Mouse (Mus musculus) liver, embryonic 14.5 days (tissue): ENCODE results near the gene Dck. TPM values are rescaled to one million over a fixed set of nuclear protein-coding genes. Genes with fewer than 3 reads are reported as not detected.

Source experiments
- ATAC-seq: fragments of 200-750 bp; cut with Nextera tagmentation; 2 replicates; pipeline ENCODE4 v1.8.0; 2017; ENCODE audit warnings: moderate number of reproducible peaks, mild to moderate bottlenecking, moderate library complexity; ENCODE audit not compliant: insufficient read depth
- DNase-seq, 3 experiments: peaks; one replicate each; pipeline ENCODE4 v3.0.0-alpha.2; 2012 to 2013; ENCODE audit warnings: low read depth in 3 of 3, low spot score in 3 of 3
- H3K27ac ChIP-seq: fragments of 300-500 bp; sonication (generic); 2 replicates; pipeline ENCODE4 v1.5.1; 2014; ENCODE audit warnings: moderate library complexity, mild to moderate bottlenecking, control low read depth, inconsistent platforms
- H3K27me3 ChIP-seq: fragments of 300-500 bp; sonication (generic); 2 replicates; pipeline ENCODE4 v1.6.1; 2014; ENCODE audit warnings: mild to moderate bottlenecking, low read length, moderate library complexity; ENCODE audit not compliant: control insufficient read depth, insufficient read depth
- H3K36me3 ChIP-seq: fragments of 300-500 bp; sonication (generic); replicated peaks from 2 replicates; pipeline ENCODE4 v1.6.1; 2014; ENCODE audit warnings: low read depth; ENCODE audit not compliant: control insufficient read depth, insufficient read depth
- H3K4me1 ChIP-seq, 2 experiments: fragments of 200-500 bp in 1 of 2; fragments of 300-500 bp in 1 of 2; sonication (generic) in 1 of 2; replicated peaks; 2 replicates each; pipeline ENCODE4 v1.6.1; 2012 to 2014; ENCODE audit warnings: antibody characterized with exemption in 1 of 2, inconsistent platforms in 1 of 2, low read length in 1 of 2; ENCODE audit not compliant: control insufficient read depth in 2 of 2, insufficient read depth in 2 of 2
- H3K4me2 ChIP-seq: fragments of 300-500 bp; sonication (generic); 2 replicates; pipeline ENCODE4 v1.6.1; 2014; ENCODE audit warnings: low read depth, mild to moderate bottlenecking, control low read depth, moderate library complexity
- H3K4me3 ChIP-seq, 2 experiments: fragments of 200-500 bp in 1 of 2; fragments of 300-500 bp in 1 of 2; sonication (generic) in 1 of 2; 2 replicates each; pipeline ENCODE4 v1.5.1; 2012 to 2014; ENCODE audit warnings: low read depth in 2 of 2, low read length in 2 of 2, mild to moderate bottlenecking in 2 of 2, control low read depth in 1 of 2, inconsistent platforms in 1 of 2, moderate library complexity in 1 of 2; ENCODE audit not compliant: insufficient read depth in 1 of 2
- H3K9ac ChIP-seq: fragments of 300-500 bp; sonication (generic); replicated peaks from 2 replicates; pipeline ENCODE4 v1.6.1; 2014; ENCODE audit warnings: mild to moderate bottlenecking, control low read depth, moderate library complexity
- H3K9me3 ChIP-seq: fragments of 300-500 bp; sonication (generic); 2 replicates; pipeline ENCODE4 v1.6.1; 2016; ENCODE audit warnings: low read length, mixed read lengths; ENCODE audit not compliant: control insufficient read depth
- CTCF ChIP-seq: IDR thresholded peaks from 2 replicates; pipeline ENCODE4 v1.5.1; 2016; ENCODE audit warnings: antibody characterized with exemption, low read depth, control low read depth
- EP300 ChIP-seq: IDR thresholded peaks from 2 replicates; pipeline ENCODE4 v1.6.1; 2016; ENCODE audit warnings: antibody characterized with exemption, low read depth
- WGBS: fragments of 180-500 bp; shearing (Covaris S2); extraction: QIAGEN DNeasy Blood & Tissue Kit; methylation state at CpG from one replicate; pipeline ENCODE4 v1.1.7; 2014; ENCODE audit not compliant: insufficient replicate concordance; 5-methylcytosine and 5-hydroxymethylcytosine counted together
- polyA plus RNA-seq, 2 experiments: library from polyadenylated mRNA; depleted of rRNA in 1 of 2; stranded (reverse) in 1 of 2; unstranded in 1 of 2; fragments of >200 nt; fragmentation: Nextera tagmentation in 1 of 2; extraction: Ambion mirVana in 1 of 2; gene quantifications; 2 replicates each; pipeline versions ENCODE4 v1.2.1 to v1.2.3; 2012 to 2014

Dck gene
- polyA plus RNA-seq, 2 experiments = 38.0 to 99.8 TPM

DNA sequence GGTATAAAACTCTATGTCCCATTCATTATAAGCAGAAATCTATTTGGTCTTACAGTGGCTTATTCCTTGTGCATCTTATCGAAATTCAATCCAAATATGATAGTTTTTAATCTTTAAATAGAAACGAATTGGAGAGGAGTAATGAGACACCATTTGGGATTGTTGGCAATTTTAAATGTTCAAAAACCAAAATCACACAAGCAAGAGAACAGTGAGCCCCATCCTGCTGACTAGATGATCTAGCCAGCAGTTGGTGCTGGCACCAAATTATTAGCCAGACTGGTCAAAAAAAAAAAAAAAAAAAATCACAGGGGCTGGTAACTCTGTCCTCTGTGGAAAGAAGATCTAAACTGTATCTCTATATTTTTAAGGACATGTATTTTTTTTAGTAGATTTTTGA lies 48.4 kb downstream of the Dck start:
- Histone ChIP-seq H3K4me2 (no peak overlapping the region), H3K36me3 (no peaks in the 10 kb centered on the region), H3K27me3 (no peaks in the 10 kb centered on the region), H3K9ac (no peak overlapping the region), H3K9me3 (no peaks in the 10 kb centered on the region), H3K27ac (no peak overlapping the region), H3K4me3 (no peak overlapping the region), H3K4me1 (no peaks in the 10 kb centered on the region)
- 53% methylated on average over 2 of the region's 2 CpGs for WGBS
- no peak for DNase-seq
- TF ChIP-seq EP300 (no peak), CTCF (no peak)
- no peak for ATAC-seq

DNA sequence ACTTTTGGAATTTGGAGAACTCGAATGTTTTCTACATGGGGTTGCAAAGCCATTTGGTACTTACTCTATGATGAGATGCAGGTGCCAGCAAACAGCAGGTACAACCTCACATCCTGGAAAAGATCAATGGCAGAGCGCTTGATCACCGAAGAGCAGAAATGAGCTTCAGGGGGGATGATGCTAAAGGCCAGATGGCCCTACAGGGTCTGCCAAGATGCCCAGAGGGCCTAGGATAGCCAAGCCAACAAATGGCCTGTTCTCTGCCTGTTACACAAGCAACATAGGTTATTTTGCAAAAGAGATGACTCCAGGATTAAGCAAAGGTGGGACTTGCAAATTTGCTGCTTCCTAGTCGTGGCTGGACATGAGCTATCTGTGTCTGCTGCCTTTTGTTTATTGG lies 49.8 kb downstream of the Dck start:
- Histone ChIP-seq H3K36me3 (no peaks in the 10 kb centered on the region), H3K4me1 (no peaks in the 10 kb centered on the region), H3K27me3 (no peaks in the 10 kb centered on the region), H3K4me2 (no peak overlapping the region), H3K4me3 (no peak overlapping the region), H3K27ac (no peak overlapping the region), H3K9ac (no peak overlapping the region), H3K9me3 (no peaks in the 10 kb centered on the region)
- 55% methylated on average over 4 of the region's 4 CpGs for WGBS
- ATAC-seq (no peak), DNase-seq (no peak)
- no peak for TF ChIP-seq EP300
- TF ChIP-seq CTCF = no peak

DNA sequence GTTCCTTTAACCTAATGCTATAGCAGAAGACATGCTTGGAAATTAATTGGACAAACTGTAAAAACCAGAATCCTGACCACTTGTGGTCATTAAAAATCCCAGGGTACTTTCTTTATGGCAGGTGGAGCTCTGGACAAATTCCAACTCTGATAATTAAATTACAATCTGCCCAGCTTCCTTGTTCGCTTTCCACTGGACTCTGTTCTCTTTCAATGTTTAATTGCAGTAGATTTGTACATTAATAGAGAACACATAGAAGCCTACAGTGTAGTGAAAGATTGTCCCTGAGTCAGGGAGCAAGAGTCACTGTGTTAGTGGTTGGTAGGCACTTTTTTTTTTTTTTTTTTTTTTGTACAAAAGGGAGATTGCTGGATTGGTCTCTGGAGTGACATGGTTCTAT lies 56.7 kb downstream of the Dck start:
- no peak overlapping the region for H3K9ac ChIP-seq
- no peak overlapping the region for H3K4me3 ChIP-seq
- WGBS = 57% methylated on average over 1 of the region's 1 CpGs
- no peak for ATAC-seq
- no peak for DNase-seq
- no peaks in the 10 kb centered on the region for H3K4me1 ChIP-seq
- H3K36me3 ChIP-seq = no peaks in the 10 kb centered on the region
- TF ChIP-seq EP300 (no peak), CTCF (no peak)
- H3K4me2 ChIP-seq = no peak overlapping the region
- H3K9me3 ChIP-seq = no peaks in the 10 kb centered on the region
- H3K27me3 ChIP-seq = no peaks in the 10 kb centered on the region
- no peak overlapping the region for H3K27ac ChIP-seq

DNA sequence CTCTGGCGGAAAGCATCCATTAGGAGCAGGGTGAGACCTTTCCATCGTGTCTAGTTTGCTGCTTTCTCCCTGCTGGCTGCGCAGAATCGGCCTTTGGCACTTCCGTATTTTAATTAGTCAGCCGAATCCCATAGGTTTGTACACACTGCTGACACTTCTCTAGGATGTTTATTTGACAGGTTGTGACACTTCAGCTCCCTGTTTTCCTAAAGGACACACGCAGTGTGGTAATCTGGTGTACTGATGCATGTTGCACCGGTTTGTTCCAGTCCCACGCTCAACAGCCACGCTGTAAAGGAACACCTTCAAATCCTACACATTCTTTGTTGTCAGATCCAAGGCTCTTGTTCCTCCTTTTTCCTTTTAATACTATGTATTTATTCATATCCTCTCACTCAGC lies 60.0 kb downstream of the Dck start:
- 67% methylated on average over 10 of the region's 10 CpGs for WGBS
- no peak for TF ChIP-seq EP300
- H3K4me2 ChIP-seq = no peak overlapping the region
- no peaks in the 10 kb centered on the region for H3K27me3 ChIP-seq
- no peak overlapping the region for H3K4me3 ChIP-seq
- no peaks in the 10 kb centered on the region for H3K36me3 ChIP-seq
- DNase-seq (no peak), ATAC-seq (no peak)
- no peak overlapping the region for H3K27ac ChIP-seq
- H3K9ac ChIP-seq = no peak overlapping the region
- H3K9me3 ChIP-seq = no peaks in the 10 kb centered on the region
- H3K4me1 ChIP-seq = no peaks in the 10 kb centered on the region

DNA sequence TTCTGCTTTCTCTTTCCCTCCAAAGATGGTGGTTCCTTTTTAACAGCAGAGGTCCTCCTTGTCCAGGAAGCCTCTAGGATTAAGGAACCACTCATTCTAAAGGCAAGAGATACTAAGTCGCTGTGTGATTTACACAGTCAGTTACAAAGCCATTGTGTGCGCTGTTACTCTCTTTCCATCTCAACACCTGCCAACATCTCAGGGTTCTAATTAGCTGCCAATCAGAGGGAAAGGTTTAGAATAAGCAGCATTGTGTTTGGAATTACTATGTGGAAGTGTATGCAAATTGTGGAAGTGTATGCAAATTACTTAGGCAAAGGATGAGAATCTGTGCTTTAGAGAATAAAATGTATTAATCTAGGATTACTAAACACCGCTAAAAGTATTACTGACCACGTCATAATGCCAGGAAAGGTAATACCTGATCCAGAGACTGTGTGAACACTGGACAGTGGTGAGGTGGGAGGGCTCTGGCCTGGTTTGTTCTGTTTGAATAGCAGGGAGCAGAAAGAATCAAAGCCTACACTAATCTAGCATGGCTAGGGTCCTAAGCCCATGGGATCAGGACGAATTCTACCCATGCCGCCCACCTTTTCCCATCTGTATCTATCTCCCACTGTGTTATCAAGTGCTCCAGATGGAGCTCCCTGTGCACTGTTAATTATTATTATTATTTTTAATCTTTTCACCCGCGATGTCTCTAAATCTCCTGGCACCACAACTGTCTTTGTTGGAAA lies 65.2 kb downstream of the Dck start:
- no peaks in the 10 kb centered on the region for H3K36me3 ChIP-seq
- H3K9me3 ChIP-seq = no peaks in the 10 kb centered on the region
- no peak overlapping the region for H3K9ac ChIP-seq
- H3K4me1 ChIP-seq = no peaks in the 10 kb centered on the region
- no peak for DNase-seq
- H3K27me3 ChIP-seq = no peaks in the 10 kb centered on the region
- no peak overlapping the region for H3K4me3 ChIP-seq
- ATAC-seq = no peak
- 59% methylated on average over 8 of the region's 8 CpGs for WGBS
- no peak overlapping the region for H3K27ac ChIP-seq
- TF ChIP-seq EP300 = no peak
- TF ChIP-seq CTCF = no peak
- H3K4me2 ChIP-seq = no peak overlapping the region
